Mouse (Mus musculus) ovary, adult 18-20 months (tissue): ENCODE measurements around the gene Gal3st1.
A peak's percentile ranks its signal among the peaks of the same experiment; 100 is the strongest.
"Not testable (repeated sequence)": the region's sequence is repeated elsewhere in the genome, so short reads cannot be mapped to it uniquely, and the experiment has no call there.

Source experiments
- DNase-seq: peaks from one replicate; pipeline ENCODE4 v3.0.0; 2022; ENCODE audit warnings: low spot score, mixed read lengths

The Gal3st1 gene

DNA sequence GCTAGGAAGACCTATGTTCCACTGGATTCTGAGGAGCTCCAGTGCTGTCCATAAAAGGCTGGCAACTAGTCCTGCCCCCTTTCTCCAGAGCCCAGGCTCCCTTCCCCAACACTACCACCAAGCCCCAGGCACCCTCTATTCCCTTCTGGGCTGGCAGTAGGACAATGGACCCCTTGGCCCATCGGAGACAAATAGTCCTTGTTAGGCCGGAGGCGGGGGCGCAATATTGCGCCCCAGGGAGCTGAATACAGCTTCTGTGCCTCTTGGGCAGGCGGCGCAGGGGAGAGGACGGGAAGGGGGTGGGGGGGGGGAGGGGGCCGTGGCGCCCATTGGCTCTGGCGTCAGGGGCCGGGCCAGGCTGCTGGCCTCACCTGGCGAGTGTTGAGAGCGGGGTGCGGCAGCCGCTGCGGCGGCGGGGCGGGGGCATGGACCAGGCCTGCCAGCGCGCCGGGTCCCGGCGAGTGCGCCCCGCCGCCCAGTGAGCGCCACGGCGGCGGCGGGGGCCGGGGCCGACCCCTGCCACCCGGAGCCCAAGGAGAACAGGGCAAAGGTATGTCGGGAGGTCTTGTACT is at the start of gene Gal3st1:
TSS of gene Gal3st1 (plus strand) at position 346 of the 572 bp plus-strand sequence.
- DNase-seq, result no peak

DNA sequence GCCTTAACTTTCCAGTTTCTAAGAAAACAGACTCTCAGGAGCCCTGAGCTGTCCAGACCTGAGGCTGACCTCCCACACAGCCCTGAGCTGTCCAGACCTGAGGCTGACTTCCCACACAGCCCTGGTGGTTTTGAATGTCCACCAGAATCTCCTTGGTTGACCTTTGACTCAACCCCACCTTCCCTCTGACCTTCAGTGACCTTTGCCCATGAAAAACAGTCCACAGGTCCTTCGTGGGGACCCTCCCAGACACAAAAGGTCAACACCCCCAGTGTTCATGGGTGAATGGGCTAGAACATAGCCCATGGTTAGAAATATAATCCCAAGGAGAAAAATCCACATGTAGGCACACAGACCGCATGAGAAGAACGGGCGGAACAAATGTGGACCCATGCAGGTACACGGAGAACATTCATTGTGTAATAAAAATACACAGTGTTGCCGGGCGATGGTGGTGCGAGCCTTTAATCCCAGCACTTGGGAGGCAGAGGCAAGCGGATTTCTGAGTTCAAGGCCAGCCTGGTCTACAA is 49.6 kb upstream of the Gal3st1 start:
- no peak for DNase-seq

DNA sequence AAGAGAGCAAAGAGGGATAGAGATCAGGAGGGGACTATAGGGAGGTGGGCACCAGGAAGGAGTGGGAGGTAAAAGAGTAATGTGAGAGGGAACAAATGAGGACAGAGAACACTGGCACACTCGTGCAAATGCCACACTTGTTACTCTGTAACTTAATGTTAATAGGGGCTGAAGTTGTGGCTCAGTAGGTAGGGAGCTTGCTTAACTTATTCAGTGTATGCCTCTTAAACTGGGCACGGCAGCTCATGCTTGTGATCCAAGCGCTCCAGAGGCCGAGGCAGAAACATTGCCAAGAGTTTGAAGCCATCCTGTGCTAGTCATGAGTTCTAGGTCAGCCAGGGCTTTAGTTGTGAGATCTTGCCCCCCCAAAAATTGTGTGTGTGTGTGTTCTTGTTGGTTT is 48.3 kb upstream of the Gal3st1 start:
- no peak for DNase-seq

DNA sequence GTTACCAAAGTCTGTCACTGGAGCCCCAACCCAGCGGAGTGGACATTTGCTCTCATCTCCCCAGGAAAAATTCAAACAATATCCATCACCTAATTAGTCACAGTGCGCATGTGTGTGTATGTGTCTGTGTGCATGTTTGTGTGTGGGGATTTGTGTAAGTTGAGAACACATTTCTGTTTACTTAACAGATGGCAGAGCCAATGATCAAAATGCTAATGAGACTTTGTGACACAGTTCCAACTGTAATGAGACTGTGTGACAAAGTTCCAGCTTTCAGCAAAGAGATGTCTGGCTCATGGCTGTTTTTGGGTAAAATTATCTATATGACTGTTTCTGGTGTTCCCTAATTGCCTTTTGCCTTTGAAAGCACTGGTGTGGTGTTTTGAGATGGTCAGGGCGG is 47.1 kb upstream of the Gal3st1 start:
- DNase-seq, result no peak

DNA sequence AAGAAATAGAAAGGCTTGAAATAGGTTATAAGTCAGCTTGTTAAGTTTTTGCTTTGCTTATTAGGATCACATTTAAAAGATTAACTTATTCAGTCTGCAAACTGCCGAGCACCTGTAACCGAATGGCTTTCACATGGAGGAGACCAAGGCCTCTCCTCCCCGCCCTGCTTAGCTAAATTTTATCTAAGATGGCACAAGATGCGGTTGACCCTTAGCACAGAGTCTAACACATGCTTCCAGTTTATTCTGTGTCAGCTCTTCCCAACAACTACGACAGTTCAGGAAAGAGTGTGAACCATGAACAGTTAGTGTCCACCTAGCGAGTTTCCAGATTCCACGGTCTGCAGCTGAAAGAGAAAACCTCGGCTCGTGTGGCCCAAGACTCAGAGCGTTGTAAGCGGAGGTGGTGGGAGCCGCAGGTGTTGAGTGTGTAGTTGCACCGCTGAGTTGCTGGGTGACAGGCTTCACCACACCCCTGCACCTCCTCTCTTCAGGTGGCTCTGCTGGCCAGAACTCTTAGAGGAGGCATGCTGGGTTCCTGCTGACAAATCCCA is 46.0 kb upstream of the Gal3st1 start:
- DNase-seq, result no peak

DNA sequence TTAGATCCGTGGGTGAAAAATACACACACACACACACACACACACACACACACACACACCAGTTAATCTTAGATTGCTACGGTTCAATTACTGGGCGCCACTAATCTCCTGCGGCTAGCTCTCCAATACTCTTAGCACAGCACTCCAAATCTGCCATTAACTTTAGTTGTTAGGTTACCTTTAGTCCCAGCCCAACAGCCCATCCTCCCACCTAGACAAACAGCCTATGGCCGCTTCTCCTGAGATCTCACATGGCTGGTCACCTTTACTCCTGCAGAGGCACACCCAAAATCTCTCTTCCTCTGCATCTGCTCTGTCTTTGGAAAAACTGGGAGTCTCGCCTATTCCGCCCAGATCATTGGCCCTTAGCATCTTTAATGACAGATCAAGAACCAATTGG is 42.1 kb upstream of the Gal3st1 start:
- no peak for DNase-seq

DNA sequence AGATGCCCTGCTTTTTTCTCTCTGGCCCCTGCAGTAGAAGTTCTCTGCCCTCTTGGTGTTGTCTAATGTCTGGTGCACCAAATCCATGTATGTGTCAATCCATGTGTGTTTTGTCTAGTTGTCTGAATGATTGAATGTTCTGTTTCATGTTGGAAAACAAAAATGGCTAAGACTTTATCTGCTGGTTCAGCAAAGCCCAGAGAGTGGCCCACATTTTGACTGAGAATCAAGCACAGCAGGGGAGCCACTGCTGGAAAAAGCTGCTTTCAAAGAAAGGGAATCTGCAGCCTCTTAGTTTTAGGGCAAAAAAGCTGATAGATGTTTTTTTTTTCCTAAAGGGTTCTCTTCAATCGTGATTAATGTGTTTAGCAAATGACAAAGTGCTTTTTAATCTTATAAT is 37.0 kb upstream of the Gal3st1 start:
- DNase-seq, result no peak

DNA sequence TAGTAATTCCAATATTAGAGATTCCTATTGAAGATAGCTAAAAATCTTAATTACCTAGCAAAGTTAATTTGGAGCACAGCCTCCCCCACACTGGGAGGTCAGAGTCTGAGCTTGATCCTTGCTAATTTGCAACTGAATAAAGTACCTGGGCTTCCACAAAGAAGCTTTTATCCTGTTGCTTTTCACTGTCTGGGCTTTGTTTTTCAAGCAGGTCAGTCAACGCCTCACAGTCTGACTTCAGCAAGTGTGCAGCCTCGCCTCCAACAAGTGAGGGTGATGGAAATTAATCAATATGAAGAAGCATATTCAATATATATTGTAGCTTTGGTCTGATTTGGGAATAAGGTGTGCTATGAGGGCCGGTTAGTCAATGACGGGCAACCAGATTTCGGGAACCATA is 28.6 kb upstream of the Gal3st1 start:
- DNase-seq, result not testable (repeated sequence)

DNA sequence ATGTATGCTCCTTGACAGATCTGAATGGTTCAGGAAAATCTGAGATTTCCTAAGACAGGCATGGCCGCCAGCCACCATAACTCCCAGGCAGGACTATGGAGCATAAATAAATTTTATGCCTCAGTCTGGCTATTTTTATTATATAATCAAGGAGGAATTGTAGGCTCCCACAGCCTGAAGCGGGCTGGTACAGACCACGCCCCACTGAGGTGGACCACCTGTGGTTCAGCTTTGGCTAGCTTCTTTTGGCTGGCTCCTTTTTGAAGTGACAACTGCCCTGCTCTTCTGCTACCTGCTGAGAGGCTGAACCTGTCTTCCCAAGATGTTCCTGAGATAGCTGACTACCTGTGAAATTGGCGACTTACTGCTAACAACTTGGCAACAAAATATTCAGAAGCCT is 28.1 kb upstream of the Gal3st1 start:
- not testable (repeated sequence) for DNase-seq

DNA sequence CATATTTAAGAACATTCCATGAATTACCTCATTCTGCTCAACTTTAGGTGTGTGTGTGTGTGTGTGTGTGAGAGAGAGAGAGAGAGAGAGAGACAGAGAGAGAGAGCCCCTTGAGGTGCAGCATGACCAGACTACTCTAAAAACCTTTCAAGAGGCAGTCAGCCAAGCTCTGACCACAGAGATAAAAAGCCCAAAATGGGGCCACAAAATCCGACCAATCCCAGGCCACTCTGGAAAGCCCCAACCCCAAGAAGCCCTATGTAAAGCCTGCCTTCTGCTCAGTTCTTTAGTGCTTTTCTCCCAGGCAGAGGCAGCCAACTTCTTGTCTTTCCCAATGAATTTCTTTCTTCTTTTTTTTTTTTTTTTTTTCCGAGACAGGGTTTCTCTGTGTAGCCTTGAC is 22.5 kb upstream of the Gal3st1 start:
- DNase-seq, result no peak

DNA sequence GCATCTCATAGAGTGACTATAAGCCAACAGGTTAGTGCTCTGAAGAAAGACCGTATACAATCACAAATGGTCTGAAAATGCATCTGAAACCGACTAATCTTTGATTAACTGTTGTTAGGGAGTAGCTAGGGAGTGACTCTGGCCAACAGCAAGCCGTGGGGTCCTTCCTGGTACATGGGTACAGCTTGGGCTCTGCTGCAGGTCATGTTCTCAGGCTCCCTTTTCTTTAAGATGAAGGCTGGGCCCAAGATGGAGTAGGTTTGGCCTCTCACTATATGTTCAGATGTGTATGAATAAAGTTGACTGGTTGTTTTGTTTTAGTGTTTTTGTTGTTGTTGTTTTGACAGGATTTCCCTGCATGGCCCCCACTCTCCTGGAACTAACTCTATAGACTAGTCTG is 21.7 kb upstream of the Gal3st1 start:
- no peak for DNase-seq

DNA sequence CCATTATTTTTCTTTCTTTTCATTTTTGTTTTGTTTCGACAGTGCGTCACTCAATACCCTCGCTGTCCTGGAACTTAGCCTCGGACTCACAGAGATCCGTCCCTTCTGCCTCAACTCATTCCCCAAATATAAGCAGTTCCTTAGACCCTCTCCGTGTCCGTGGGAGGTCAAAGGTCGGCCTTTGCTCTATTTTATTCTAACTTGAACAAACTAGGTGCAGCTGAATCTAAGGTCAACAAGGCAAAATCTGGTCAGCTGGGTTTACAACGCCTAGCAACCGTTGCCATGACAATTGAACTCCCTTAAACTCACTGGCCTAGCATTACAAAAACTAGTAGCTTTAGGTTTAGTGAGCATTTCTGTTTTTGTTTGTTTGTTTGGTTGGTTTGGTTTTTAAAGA is 20.3 kb upstream of the Gal3st1 start:
- no peak for DNase-seq

DNA sequence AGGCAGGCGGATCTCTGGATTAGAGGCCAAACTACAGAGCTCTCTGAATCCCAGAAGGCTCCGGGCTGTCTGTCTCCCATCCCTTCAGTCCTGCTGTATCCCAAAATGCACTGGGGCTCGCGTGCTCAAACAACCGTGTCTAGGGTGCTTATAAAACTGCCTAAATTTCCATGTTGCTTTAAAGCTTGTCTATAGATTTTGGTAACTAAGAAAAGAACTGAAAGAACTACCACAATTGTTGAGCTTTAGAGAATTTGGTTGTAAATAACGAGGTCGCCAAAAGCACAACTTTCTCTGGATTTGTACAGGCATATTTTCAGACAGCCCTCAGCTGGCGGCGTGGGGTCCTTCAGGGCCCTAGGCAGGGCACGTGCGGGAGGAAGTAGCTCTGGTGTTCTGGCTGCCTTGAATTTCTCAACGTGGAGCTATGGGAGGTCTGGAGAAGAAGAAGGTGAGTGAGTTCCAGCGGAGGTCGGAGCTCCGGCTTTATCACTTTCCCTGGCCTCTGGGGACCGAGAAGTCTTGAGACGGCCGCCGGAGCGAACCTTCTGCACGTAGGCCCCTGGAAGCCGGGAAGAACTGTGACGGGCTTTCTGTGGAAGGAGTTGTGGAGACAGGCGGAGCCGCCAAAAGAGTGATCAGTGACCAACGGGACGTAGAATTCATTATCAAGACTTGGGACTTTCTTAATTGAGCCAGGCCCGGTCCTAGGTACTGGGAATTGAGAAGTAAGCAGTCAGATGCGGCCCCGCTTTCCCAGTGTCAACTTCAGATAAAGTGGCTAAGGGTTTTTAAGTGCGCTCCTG is 19.6 kb upstream of the Gal3st1 start, which contains the start of gene Pes1:
TSS of gene Pes1 (plus strand) at position 366 of the 806 bp plus-strand sequence.
- peak; percentile 65 for DNase-seq

DNA sequence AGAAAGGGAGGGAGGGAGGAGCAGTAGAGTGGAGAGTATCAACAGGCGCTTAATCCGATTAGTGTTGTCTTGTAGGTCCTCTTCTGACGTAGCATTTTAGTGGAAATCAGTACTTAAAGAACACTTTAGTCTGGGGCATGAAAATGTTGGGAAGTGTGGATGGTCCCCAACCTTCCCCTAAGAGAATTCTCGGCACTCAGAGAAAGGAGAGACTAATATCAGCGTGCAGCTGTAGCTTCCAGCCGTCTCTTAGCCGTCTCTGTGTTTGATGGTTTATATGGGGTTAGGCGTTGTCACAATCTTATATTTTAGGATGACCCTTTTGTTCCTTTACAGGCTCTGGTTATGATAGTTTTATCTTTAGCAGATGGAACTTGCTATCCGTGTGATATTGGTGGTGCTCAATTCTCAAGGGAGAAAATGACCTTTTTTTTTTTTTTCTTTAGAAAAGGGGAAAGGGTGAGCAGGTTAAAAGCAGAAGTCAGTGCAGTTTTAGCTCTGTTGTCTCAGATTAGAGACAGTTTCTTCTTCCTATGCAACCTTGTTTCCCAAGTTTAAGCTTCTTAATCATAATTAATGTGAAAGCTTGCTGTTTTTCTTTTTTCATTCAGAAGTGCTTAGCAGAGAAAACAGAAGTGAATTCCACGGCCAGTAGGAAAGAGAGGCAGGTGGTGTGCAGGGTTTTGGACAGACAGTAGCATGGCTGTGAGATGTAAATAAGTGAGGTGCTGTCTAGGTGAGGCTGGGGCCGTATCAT is 18.8 kb upstream of the Gal3st1 start:
- DNase-seq, result no peak

DNA sequence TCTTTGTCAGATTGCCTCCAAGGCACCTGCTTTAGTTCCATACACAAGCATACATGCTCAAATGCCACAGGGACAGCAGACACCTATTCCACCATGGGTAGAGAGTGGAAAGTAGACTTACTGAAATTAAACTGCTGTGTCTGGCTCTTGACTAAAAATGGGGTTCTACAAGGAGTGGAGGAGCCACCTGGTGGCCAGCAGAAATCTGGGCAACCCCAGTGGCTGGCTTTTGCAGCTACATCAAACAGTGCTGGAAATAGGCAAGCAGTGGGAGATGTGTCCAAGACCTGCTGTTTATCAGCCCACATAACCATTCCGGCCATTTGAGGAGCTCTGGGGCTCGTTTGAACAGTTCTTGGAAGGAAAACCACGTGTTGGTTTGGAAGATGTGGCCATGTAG is 13.6 kb upstream of the Gal3st1 start:
- no peak for DNase-seq

DNA sequence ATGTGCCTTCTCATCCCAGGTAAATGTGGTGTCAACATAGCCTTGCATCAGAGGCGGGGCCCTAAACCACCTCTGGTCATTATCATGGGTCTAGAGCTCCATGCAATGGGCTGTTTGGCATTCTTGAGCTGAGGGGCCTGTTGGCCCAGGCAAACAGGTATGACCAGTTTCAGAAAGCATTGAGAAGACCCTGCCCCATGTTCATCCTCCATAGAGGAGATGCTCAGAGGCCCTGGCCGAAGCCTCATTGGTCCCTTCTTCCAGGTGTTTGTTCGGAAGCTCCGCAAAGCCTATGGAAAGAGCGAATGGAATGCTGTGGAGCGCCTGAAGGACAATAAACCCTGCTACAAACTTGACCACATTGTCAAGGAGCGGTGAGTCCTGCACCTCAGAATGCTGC is 13.1 kb upstream of the Gal3st1 start:
- DNase-seq, result no peak

DNA sequence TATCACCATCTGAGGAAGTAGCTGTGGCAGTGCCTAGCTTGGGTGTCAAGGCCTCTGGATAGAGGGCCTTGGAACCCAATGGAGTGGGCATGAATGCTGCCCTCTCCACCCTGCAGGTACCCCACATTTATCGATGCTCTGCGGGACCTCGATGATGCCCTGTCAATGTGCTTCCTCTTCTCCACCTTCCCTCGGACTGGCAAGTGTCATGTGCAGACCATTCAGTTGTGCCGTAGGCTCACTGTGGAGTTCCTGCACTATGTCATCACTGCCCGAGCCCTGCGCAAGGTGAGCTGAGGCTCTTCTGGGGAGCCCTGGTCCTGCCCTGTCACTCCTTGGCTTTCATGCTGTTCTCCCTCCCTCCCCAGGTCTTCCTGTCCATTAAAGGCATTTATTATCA is 10.4 kb upstream of the Gal3st1 start:
- DNase-seq, result no peak

DNA sequence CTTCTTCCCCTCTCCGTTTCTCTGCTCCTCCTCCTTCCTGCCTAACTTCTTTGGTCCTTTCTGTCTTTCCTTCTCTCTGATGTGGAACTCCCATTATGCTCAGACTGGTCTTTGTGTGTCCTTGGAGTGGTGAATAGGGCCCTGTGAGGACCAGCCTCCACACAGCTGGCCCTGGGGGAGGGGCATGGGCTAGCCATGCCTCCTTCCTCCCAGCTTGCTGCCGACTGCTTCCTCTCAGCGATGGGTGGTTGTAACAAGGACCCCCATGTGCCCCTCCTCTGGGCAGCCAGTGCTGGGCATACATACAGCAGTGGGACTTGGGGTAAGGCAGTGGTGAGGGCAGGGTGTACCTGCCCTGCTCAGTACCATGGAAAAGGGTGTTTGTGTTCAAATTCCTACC is 9.1 kb upstream of the Gal3st1 start:
- no peak for DNase-seq

DNA sequence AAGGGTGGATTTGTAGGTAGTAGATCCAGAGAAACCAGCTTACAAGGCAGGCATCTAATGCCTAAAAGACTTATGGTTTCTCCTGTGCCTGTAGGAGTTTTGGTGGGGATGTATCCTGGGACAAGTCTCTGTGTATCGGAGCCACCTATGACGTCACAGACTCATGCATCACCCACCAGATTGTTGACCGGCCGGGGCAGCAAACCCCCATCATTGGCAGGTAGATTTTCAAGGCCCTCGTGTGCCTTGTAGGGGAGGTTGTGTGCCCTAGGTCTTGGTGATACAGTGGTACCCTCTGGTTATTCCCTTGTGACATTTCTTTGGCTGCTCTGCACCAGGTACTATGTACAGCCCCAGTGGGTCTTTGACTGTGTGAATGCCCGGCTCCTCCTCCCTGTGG is 6.8 kb upstream of the Gal3st1 start, which contains the start of gene 4930556J24Rik:
TSS of gene 4930556J24Rik (minus strand) at position 101 of the 400 bp plus-strand sequence.
- DNase-seq, result no peak

DNA sequence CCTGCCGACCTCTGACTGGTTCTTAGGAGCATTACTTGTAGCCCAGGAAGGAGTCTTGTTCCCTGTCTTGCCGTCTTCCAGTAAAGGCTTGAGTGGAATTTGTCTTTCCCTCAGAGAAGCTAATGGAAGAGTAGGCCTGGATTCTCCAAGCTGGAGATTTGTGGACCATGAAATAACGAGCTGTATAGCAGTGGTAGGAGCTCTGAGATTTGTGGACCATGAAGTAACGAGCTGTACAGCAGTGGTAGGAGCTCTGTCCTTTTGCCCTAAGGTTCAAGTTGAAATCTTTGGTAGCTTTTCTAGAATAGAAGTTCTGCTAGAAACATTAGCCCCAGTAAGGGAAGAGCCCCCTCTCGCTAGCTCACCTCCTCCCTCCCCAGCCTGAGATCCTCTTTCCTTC is 5.0 kb upstream of the Gal3st1 start:
- no peak for DNase-seq

DNA sequence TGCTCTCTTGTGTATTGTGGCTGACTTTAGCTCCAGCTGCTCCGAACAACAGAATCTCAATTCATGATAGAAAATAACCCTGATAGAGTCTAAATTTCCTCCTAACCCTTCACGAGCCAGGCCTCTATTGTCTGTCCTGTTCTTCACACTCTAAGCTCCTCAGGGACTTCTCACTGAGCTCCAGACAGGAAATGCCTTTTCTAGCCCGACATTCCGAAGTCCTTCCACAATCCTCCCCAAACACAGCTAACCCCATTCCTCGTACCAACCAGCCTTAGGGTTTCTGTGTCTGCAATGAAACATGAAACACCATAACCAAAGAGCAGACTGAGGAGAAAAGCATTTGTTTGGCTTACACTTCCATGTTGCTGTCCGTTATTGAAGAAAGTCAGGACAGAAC is 1.9 kb upstream of the Gal3st1 start:
- DNase-seq, result no peak
